Mouse (Mus musculus) kidney, postnatal 0 days (tissue): ENCODE results near the gene Mylpf. TPM values are rescaled to one million over a fixed set of nuclear protein-coding genes. Genes with fewer than 3 reads are reported as not detected.
A peak's percentile ranks its signal among the peaks of the same experiment; 100 is the strongest.

Experiments used
- ATAC-seq: fragments of 200-750 bp; cut with Nextera tagmentation; replicated peaks from 2 replicates; pipeline ENCODE4 v1.8.0; 2017; ENCODE audit warnings: low read depth, moderate number of reproducible peaks, moderate TSS enrichment, moderate library complexity; ENCODE audit not compliant: low FRiP score
- DNase-seq: peaks from one replicate; pipeline ENCODE4 v3.0.0-alpha.2; 2016; ENCODE audit warnings: low spot score
- H3K27ac ChIP-seq: fragments of 300-500 bp; sonication (generic); 2 replicates; pipeline ENCODE4 v1.5.1; 2014; ENCODE audit warnings: mild to moderate bottlenecking
- H3K27me3 ChIP-seq: fragments of 300-500 bp; sonication (generic); 2 replicates; pipeline ENCODE4 v1.6.1; 2014; ENCODE audit warnings: low read length, mixed read lengths; ENCODE audit not compliant: insufficient read depth
- H3K36me3 ChIP-seq: fragments of 300-500 bp; sonication (generic); 2 replicates; pipeline ENCODE4 v1.6.1; 2014; ENCODE audit warnings: low read length, mixed read lengths; ENCODE audit not compliant: insufficient read depth
- H3K4me1 ChIP-seq: fragments of 300-500 bp; sonication (generic); replicated peaks from 2 replicates; pipeline ENCODE4 v1.6.1; 2014; ENCODE audit warnings: antibody characterized with exemption, low read length, mixed read lengths; ENCODE audit not compliant: insufficient read depth
- H3K4me2 ChIP-seq: fragments of 300-500 bp; sonication (generic); 2 replicates; pipeline ENCODE4 v1.6.1; 2014; ENCODE audit warnings: mild to moderate bottlenecking, low read length, moderate library complexity, mixed read lengths
- H3K4me3 ChIP-seq: fragments of 300-500 bp; sonication (generic); replicated peaks from 2 replicates; pipeline ENCODE4 v1.5.1; 2014; ENCODE audit warnings: low read depth, low read length
- H3K9ac ChIP-seq: fragments of 300-500 bp; sonication (generic); 2 replicates; pipeline ENCODE4 v1.6.1; 2014; ENCODE audit warnings: low read depth, low read length
- H3K9me3 ChIP-seq: fragments of 300-500 bp; sonication (generic); replicated peaks from 2 replicates; pipeline ENCODE4 v1.6.1; 2016; ENCODE audit warnings: low read length, inconsistent platforms, mixed read lengths
- CTCF ChIP-seq: IDR thresholded peaks from 2 replicates; pipeline ENCODE4 v1.5.1; 2016; ENCODE audit warnings: antibody characterized with exemption, low read depth, mild to moderate bottlenecking, moderate library complexity
- WGBS: fragments of 180-500 bp; shearing (Covaris S2); extraction: QIAGEN DNeasy Blood & Tissue Kit; methylation state at CpG from one replicate; pipeline ENCODE4 v1.1.7; 2014; 5-methylcytosine and 5-hydroxymethylcytosine counted together
- polyA plus RNA-seq: library from polyadenylated mRNA; unstranded; fragments of >200 nt; fragmentation: Nextera tagmentation; extraction: Ambion mirVana; gene quantifications from 2 replicates; pipeline ENCODE4 v1.2.1, GENCODE M21; 2015

Mylpf gene
- polyA plus RNA-seq, 1 experiment from 2014 or later, result 4.7 TPM

GRCm38 (mm10) chr7:127196484-127196883, 12.2 kb upstream of the Mylpf start:
- Histone ChIP-seq H3K4me2 (peak overlapping the region; percentile 63), H3K36me3 (peaks cover 54% of the 10 kb centered on the region), H3K4me1 (peaks cover 20% of the 10 kb centered on the region), H3K27me3 (no peaks in the 10 kb centered on the region), H3K27ac (peak overlapping the region; percentile 90), H3K4me3 (peak overlapping the region; percentile 53), H3K9ac (peak overlapping the region; percentile 67), H3K9me3 (no peaks in the 10 kb centered on the region)
- whole genome bisulfite sequencing, result 63% methylated on average over 11 of the region's 11 CpGs
- ATAC-seq, result no peak
- DNase-seq, result no peak
- TF ChIP-seq CTCF, result no peak

- Histone ChIP-seq H3K36me3 (peaks cover 23% of the 10 kb centered on the region), H3K4me3 (peak overlapping the region; percentile 93), H3K9me3 (no peaks in the 10 kb centered on the region), H3K4me1 (peaks cover 16% of the 10 kb centered on the region; the same call in 1 of the 2 replicates), H3K27ac (no peak overlapping the region; the same call in 1 of the 2 replicates), H3K4me2 (peak overlapping the region; percentile 98), H3K9ac (peak overlapping the region; percentile 92), H3K27me3 (no peaks in the 10 kb centered on the region)
- ATAC-seq (no peak), DNase-seq (no peak)
- 48% methylated on average over 2 of the region's 2 CpGs for WGBS
- TF ChIP-seq CTCF, result no peak
Observed at GRCm38 (mm10) chr7:127206606-127207005, 2.1 kb upstream of the Mylpf start.

- Histone ChIP-seq H3K9ac (peak overlapping the region; percentile 92), H3K4me1 (peaks cover 16% of the 10 kb centered on the region; the same call in 1 of the 2 replicates), H3K27ac (peak overlapping the region; percentile 91), H3K27me3 (no peaks in the 10 kb centered on the region), H3K4me3 (peak overlapping the region; percentile 93), H3K4me2 (peak overlapping the region; percentile 98), H3K36me3 (peaks cover 13% of the 10 kb centered on the region), H3K9me3 (no peaks in the 10 kb centered on the region)
- ATAC-seq (0 out of 2 replicates have a peak, but pooled peaks have one; percentile 1), DNase-seq (no peak)
- under 1% methylated on average over 52 of the region's 53 CpGs for WGBS
- TF ChIP-seq CTCF, result no peak
Observed at GRCm38 (mm10) chr7:127207374-127208294, 1.1 kb upstream of the Mylpf start.

- H3K4me2 ChIP-seq, result peak within 1 kb of the TSS; percentile 98
- H3K9me3 ChIP-seq, result no peaks in the 10 kb centered on the region
- peak within 1 kb of the TSS; percentile 92 for H3K9ac ChIP-seq
- peak within 1 kb of the TSS; percentile 93 for H3K4me3 ChIP-seq
- no peak for TF ChIP-seq CTCF
- no peaks in the 10 kb centered on the region for H3K27me3 ChIP-seq
- H3K27ac ChIP-seq, result peak within 1 kb of the TSS; percentile 91
- under 1% methylated on average over 33 of the region's 44 CpGs for WGBS
- no peak for DNase-seq
- ATAC-seq, result peak; percentile 33
- peaks cover 7% of the 10 kb centered on the region for H3K36me3 ChIP-seq
- peaks cover 16% of the 10 kb centered on the region; the same call in 1 of the 2 replicates for H3K4me1 ChIP-seq
Observed at GRCm38 (mm10) chr7:127208295-127208552, 466 bp upstream of the Mylpf start, which contains the start of gene Tbc1d10b. Tbc1d10b (minus strand) TSS chr7:127208468.

GRCm38 (mm10) chr7:127209851-127210250, 1.2 kb downstream of the Mylpf start:
- Histone ChIP-seq H3K27ac (0 out of 2 replicates have a peak overlapping the region, but pooled peaks have one; percentile 77), H3K27me3 (no peaks in the 10 kb centered on the region), H3K36me3 (0 out of 2 replicates have a peak, but pooled peaks cover 5% of the 10 kb centered on the region), H3K9ac (no peak overlapping the region), H3K4me1 (peaks cover 16% of the 10 kb centered on the region; the same call in 1 of the 2 replicates), H3K9me3 (no peaks in the 10 kb centered on the region), H3K4me3 (no peak overlapping the region), H3K4me2 (no peak overlapping the region; the same call in 1 of the 2 replicates)
- WGBS, result 81% methylated on average over 5 of the region's 5 CpGs
- no peak for DNase-seq
- ATAC-seq, result no peak
- TF ChIP-seq CTCF, result no peak

GRCm38 (mm10) chr7:127210266-127210665, 1.6 kb downstream of the Mylpf start:
- Histone ChIP-seq H3K36me3 (0 out of 2 replicates have a peak, but pooled peaks cover 1% of the 10 kb centered on the region), H3K9ac (no peak overlapping the region), H3K27ac (no peak overlapping the region), H3K4me1 (peaks cover 12% of the 10 kb centered on the region; the same call in 1 of the 2 replicates), H3K4me3 (no peak overlapping the region), H3K27me3 (no peaks in the 10 kb centered on the region), H3K4me2 (no peak overlapping the region), H3K9me3 (no peaks in the 10 kb centered on the region)
- 96% methylated on average over 4 of the region's 4 CpGs for WGBS
- DNase-seq (no peak), ATAC-seq (no peak)
- TF ChIP-seq CTCF, result no peak
